Mouse (Mus musculus): ENCODE results near the gene Rexo1. TPM values are rescaled to one million over a fixed set of nuclear protein-coding genes. Genes with fewer than 3 reads are reported as not detected.

The Rexo1 gene
- total RNA-seq, 1 experiment from 2014 or later, result 35.4 TPM

GRCm38 (mm10) chr10:80586407-80587304 is 25.3 kb upstream of the Rexo1 start:
- ATAC-seq (ENCODE audit: extremely low read depth, insufficient number of reproducible peaks, low FRiP score, poor library complexity, severe bottlenecking), result no peak

GRCm38 (mm10) chr10:80585581-80585980 is 24.2 kb upstream of the Rexo1 start:
- no peak for ATAC-seq (ENCODE audit: extremely low read depth, insufficient number of reproducible peaks, low FRiP score, poor library complexity, severe bottlenecking)

GRCm38 (mm10) chr10:80584642-80585552 is 23.5 kb upstream of the Rexo1 start:
- ATAC-seq (ENCODE audit: extremely low read depth, insufficient number of reproducible peaks, low FRiP score, poor library complexity, severe bottlenecking), result no peak

GRCm38 (mm10) chr10:80584045-80584488 is 22.7 kb upstream of the Rexo1 start:
- 0 out of 2 replicates have a peak, but pooled peaks have one; percentile 4 for ATAC-seq (ENCODE audit: extremely low read depth, insufficient number of reproducible peaks, low FRiP score, poor library complexity, severe bottlenecking)

- ATAC-seq (ENCODE audit: extremely low read depth, insufficient number of reproducible peaks, low FRiP score, poor library complexity, severe bottlenecking), result no peak
Measured at GRCm38 (mm10) chr10:80583047-80583446, 21.7 kb upstream of the Rexo1 start.

GRCm38 (mm10) chr10:80578911-80579310 is 17.6 kb upstream of the Rexo1 start:
- peak; percentile 47; the same call in 1 of the 2 replicates for ATAC-seq (ENCODE audit: extremely low read depth, insufficient number of reproducible peaks, low FRiP score, poor library complexity, severe bottlenecking)

- ATAC-seq (ENCODE audit: extremely low read depth, insufficient number of reproducible peaks, low FRiP score, poor library complexity, severe bottlenecking), result peak; percentile 59
Measured at GRCm38 (mm10) chr10:80578131-80578750, 16.9 kb upstream of the Rexo1 start.

GRCm38 (mm10) chr10:80577195-80578130 is 16.1 kb upstream of the Rexo1 start, which contains the start of gene Klf16:
Gene Klf16 (minus strand): TSS chr10:80577321.
- peak; percentile 66 for ATAC-seq (ENCODE audit: extremely low read depth, insufficient number of reproducible peaks, low FRiP score, poor library complexity, severe bottlenecking)

GRCm38 (mm10) chr10:80576351-80577194 is 15.2 kb upstream of the Rexo1 start:
- ATAC-seq (ENCODE audit: extremely low read depth, insufficient number of reproducible peaks, low FRiP score, poor library complexity, severe bottlenecking), result no peak

GRCm38 (mm10) chr10:80575925-80576324 is 14.6 kb upstream of the Rexo1 start:
- ATAC-seq (ENCODE audit: extremely low read depth, insufficient number of reproducible peaks, low FRiP score, poor library complexity, severe bottlenecking), result no peak

GRCm38 (mm10) chr10:80574896-80575295 is 13.5 kb upstream of the Rexo1 start:
- no peak for ATAC-seq (ENCODE audit: extremely low read depth, insufficient number of reproducible peaks, low FRiP score, poor library complexity, severe bottlenecking)

GRCm38 (mm10) chr10:80573944-80574343 is 12.6 kb upstream of the Rexo1 start:
- no peak for ATAC-seq (ENCODE audit: extremely low read depth, insufficient number of reproducible peaks, low FRiP score, poor library complexity, severe bottlenecking)

GRCm38 (mm10) chr10:80572477-80572876 is 11.1 kb upstream of the Rexo1 start:
- ATAC-seq (ENCODE audit: extremely low read depth, insufficient number of reproducible peaks, low FRiP score, poor library complexity, severe bottlenecking), result no peak

- peak; percentile 24; the same call in 1 of the 2 replicates for ATAC-seq (ENCODE audit: extremely low read depth, insufficient number of reproducible peaks, low FRiP score, poor library complexity, severe bottlenecking)
Measured at GRCm38 (mm10) chr10:80570871-80571836, 9.8 kb upstream of the Rexo1 start.

- no peak for ATAC-seq (ENCODE audit: extremely low read depth, insufficient number of reproducible peaks, low FRiP score, poor library complexity, severe bottlenecking)
Measured at GRCm38 (mm10) chr10:80570419-80570818, 9.1 kb upstream of the Rexo1 start.

GRCm38 (mm10) chr10:80569664-80570066 is 8.3 kb upstream of the Rexo1 start:
- ATAC-seq (ENCODE audit: extremely low read depth, insufficient number of reproducible peaks, low FRiP score, poor library complexity, severe bottlenecking), result peak; percentile 67; the same call in 1 of the 2 replicates
